Mouse (Mus musculus): ENCODE data around the gene Ank3.

GRCm38 (mm10) chr10:69366208-69366607 lies 32.4 kb upstream of the Ank3 start:
- TF ChIP-seq CTCF (IDR thresholded peaks at IDR 0.05; ENCODE audit: low read depth) = no peak
- no peak for TF ChIP-seq EP300 (IDR thresholded peaks at IDR 0.05; ENCODE audit: low read depth)
